Mouse (Mus musculus): ENCODE measurements at regions not wholly inside any gene's neighbourhood (a gene's known extent, or its start where the extent isn't known, plus 50 kb on each side); places are given as distances from the start of the nearest gene placed in this dataset.
A peak's percentile ranks its signal among the peaks of the same experiment; 100 is the strongest.
"Not testable (repeated sequence)": the region's sequence is repeated elsewhere in the genome, so short reads cannot be mapped to it uniquely, and the experiment has no call there.

GRCm38 (mm10) chr5:42884251-42884650 lies 348.7 kb upstream of the Cpeb2 start:
- intact Hi-C loops (cut with DNase I) = no loop called here
- no peak for DNase-seq

- DNase-seq = no peak
- intact Hi-C loops (cut with DNase I) = no loop called here
These were observed 341.1 kb upstream of the Cpeb2 start for GRCm38 (mm10) chr5:42891890-42892289.

- DNase-seq = no peak
- intact Hi-C loops (cut with DNase I) = no loop called here
These were observed 326.8 kb upstream of the Cpeb2 start for GRCm38 (mm10) chr5:42906136-42906535.

GRCm38 (mm10) chr5:42919328-42919727 lies 313.6 kb upstream of the Cpeb2 start:
- intact Hi-C loops (cut with DNase I) = no loop called here
- peak; percentile 13 to 16 for DNase-seq

GRCm38 (mm10) chr5:42932106-42932505 lies 300.9 kb upstream of the Cpeb2 start:
- intact Hi-C loops (cut with DNase I) = no loop called here
- DNase-seq = no peak

- no peak for DNase-seq
- intact Hi-C loops (cut with DNase I) = no loop called here
These were observed 273.6 kb upstream of the Cpeb2 start for GRCm38 (mm10) chr5:42959296-42959862.

GRCm38 (mm10) chr5:42966952-42967351 lies 266.0 kb upstream of the Cpeb2 start:
- intact Hi-C loops (cut with DNase I) = not testable (repeated sequence)

GRCm38 (mm10) chr5:42969209-42969608 lies 263.8 kb upstream of the Cpeb2 start:
- no peak for DNase-seq
- intact Hi-C loops (cut with DNase I) = no loop called here

More at GRCm38 (mm10) chr5:42966952-42967351, 266.0 kb upstream of the Cpeb2 start:
- not testable (repeated sequence) for DNase-seq

- no peak for DNase-seq
- intact Hi-C loops (cut with DNase I) = loop anchor here (10.0 kb wide), 1 partner anchor 385 kb away; no protein-coding TSS in a partner anchor
These were observed 263.3 kb upstream of the Cpeb2 start for GRCm38 (mm10) chr5:42969621-42970020.

GRCm38 (mm10) chr5:42977108-42977507 lies 255.9 kb upstream of the Cpeb2 start:
- no peak for DNase-seq
- intact Hi-C loops (cut with DNase I) = loop anchor here (10.0 kb wide), 1 partner anchor 378 kb away; no protein-coding TSS in a partner anchor

- intact Hi-C loops (cut with DNase I) = no loop called here
- DNase-seq = no peak
These were observed 251.9 kb upstream of the Cpeb2 start for GRCm38 (mm10) chr5:42980946-42981650.

- intact Hi-C loops (cut with DNase I) = no loop called here
- DNase-seq = peak in 1 of 2 experiments; percentile 7
These were observed 246.8 kb upstream of the Cpeb2 start for GRCm38 (mm10) chr5:42986203-42986602.

GRCm38 (mm10) chr5:42987710-42988466 lies 245.1 kb upstream of the Cpeb2 start:
- intact Hi-C loops (cut with DNase I) = no loop called here
- no peak for DNase-seq

- no peak for DNase-seq
- intact Hi-C loops (cut with DNase I) = no loop called here
These were observed 243.7 kb upstream of the Cpeb2 start for GRCm38 (mm10) chr5:42989287-42989686.

- no peak for DNase-seq
- intact Hi-C loops (cut with DNase I) = no loop called here
These were observed 208.9 kb upstream of the Cpeb2 start for GRCm38 (mm10) chr5:43024006-43024593.

- no peak for DNase-seq
- intact Hi-C loops (cut with DNase I) = no loop called here
These were observed 201.7 kb upstream of the Cpeb2 start for GRCm38 (mm10) chr5:43031285-43031684.

- intact Hi-C loops (cut with DNase I) = no loop called here
- DNase-seq = no peak
These were observed 201.1 kb upstream of the Cpeb2 start for GRCm38 (mm10) chr5:43031916-43032315.

GRCm38 (mm10) chr5:43034421-43034820 lies 198.5 kb upstream of the Cpeb2 start:
- no peak for DNase-seq
- intact Hi-C loops (cut with DNase I) = no loop called here

GRCm38 (mm10) chr5:43037592-43037991 lies 195.4 kb upstream of the Cpeb2 start:
- intact Hi-C loops (cut with DNase I) = no loop called here
- DNase-seq = no peak

GRCm38 (mm10) chr5:43039525-43039924 lies 193.4 kb upstream of the Cpeb2 start:
- intact Hi-C loops (cut with DNase I) = no loop called here
- DNase-seq = no peak

GRCm38 (mm10) chr5:43042585-43042984 lies 190.4 kb upstream of the Cpeb2 start:
- DNase-seq = no peak
- intact Hi-C loops (cut with DNase I) = loop anchor here (10.0 kb wide), 1 partner anchor 312 kb away; no protein-coding TSS in a partner anchor
